Mouse (Mus musculus) 3134 (cell line): ENCODE data around the gene Sytl1.

Experiments used
- DNase-seq: peaks from one replicate; pipeline ENCODE4 v3.0.0-alpha.2; 2011; ENCODE audit warnings: low spot score; ENCODE audit not compliant: insufficient read length; ENCODE audit errors: extremely low read depth

Sytl1 gene

GRCm38 (mm10) chr4:133213661-133214060 is 49.3 kb downstream of the Sytl1 start:
- DNase-seq: peak; percentile 52

DNA sequence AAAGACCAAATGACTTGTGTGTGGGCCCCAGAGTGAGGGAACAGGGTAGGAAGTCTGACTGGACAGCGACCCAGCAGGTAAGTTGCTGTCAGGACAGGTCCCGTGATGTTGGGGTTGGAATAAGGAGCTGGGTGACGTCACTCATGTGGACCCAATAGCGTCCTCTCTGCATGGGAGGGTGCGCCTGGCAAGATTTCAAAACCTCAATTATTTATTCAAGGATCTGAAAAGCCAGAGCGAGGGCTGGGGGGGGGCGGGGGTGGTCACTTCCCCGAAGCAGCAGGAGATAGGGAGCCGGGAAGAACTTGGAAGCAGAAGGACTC is 49.7 kb downstream of the Sytl1 start:
- DNase-seq: no peak

DNA sequence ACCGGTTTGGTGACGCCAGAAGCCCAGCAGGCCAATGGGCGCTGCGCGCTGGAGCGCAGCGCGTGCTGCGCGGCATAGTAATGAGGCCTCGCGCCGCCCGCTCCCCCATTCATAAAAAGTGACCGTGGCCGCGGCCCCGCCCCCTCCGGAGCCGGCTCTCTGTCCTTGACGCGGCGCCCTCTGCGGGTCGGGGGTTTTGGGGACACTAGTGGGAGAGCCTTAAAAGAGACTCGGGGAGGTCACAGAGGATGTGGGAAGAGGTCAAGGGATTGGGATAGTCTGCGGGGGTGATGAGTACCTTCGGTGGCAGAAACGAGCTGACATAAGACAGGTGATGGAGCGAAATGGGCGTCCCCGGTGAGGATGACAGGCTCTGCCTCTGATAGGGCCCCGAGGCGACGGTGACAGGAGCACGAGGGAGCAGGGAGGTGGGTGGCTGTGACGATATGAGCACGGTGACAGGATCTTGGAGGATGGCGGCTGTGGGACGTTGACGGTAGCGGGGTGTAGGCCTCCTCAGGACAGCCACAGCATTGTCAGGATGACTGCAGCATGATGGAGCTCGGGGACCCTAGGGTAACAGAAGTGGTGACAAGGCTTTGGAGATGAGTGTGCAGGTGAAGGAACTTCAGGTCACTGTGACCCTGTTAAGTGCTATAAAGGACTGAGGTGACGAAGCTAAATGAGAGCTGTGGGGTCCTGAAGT is 50.2 kb downstream of the Sytl1 start:
- DNase-seq: peak; percentile 76

DNA sequence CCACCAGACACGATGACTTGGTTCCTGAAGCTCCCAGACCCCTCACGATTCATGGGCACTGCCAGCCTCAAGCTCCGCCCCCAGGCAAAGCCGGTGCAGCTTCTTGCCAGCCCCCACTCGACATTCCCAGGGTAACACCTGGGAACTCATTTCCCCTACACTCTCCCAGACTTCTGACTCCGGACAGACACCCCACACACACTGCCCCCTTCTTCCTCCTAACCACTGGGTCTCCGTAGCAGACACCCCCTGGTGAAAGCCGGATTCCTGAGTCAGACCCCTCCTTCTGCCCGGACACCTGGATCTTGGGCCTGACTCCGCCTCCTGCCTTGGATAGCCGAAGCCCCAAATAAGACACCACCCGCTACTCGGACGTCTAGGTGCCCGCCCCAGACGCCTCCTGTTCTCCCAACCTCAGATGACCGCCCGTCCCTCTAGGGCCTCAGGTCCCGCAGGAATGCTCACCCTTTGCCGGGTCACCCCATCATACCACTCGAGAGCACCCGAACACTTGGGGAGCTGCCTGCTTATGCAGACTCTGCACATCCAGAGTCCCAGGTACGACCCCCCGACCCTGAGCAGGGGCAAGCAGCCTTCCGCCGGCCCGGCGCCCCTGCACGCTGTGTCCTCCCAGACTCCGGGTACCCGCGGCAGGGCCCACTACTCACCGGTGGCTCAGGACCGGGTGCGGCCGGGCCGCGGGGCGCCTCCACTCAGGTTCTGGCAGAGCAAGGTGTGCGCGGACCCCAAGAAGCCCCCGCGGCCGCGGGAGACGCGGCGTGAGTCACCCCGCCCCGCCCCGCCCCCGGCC is 51.0 kb downstream of the Sytl1 start, which contains the start of the genes Cd164l2 and Gpr3:
Gene Cd164l2 (plus strand): TSS at position 381 of the 811 bp plus-strand sequence.
Gene Gpr3 (minus strand): TSS at position 786 of the 811 bp plus-strand sequence.
- DNase-seq: no peak

DNA sequence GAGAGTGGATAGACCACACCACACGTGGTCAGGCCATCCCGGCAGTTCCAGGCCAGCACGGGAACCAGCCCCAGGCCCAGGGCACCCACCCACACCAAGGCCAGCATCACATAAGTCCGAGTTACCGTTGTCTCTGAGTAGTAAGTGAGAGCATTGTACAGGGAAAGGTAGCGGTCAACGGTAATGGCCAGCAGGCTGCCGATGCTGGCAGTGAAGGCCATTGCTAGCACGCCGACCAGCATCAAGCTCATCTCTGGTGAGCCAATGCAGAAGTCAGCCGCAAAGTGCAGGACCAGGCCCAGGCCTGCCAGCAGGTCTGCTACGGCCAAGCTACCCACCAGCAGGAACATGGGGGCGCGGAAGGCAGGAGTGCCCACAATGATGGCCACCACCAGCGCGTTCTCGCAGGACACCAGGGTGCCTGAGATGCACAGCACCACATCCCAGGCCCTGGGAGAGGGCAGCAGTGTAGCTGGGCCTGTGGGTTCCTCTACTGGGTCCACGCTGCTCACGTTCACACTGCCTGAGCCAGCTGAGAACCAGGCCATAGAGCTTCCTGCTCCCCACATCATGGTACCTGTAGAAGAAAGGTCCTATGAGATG is 52.0 kb downstream of the Sytl1 start:
- no peak for DNase-seq

DNA sequence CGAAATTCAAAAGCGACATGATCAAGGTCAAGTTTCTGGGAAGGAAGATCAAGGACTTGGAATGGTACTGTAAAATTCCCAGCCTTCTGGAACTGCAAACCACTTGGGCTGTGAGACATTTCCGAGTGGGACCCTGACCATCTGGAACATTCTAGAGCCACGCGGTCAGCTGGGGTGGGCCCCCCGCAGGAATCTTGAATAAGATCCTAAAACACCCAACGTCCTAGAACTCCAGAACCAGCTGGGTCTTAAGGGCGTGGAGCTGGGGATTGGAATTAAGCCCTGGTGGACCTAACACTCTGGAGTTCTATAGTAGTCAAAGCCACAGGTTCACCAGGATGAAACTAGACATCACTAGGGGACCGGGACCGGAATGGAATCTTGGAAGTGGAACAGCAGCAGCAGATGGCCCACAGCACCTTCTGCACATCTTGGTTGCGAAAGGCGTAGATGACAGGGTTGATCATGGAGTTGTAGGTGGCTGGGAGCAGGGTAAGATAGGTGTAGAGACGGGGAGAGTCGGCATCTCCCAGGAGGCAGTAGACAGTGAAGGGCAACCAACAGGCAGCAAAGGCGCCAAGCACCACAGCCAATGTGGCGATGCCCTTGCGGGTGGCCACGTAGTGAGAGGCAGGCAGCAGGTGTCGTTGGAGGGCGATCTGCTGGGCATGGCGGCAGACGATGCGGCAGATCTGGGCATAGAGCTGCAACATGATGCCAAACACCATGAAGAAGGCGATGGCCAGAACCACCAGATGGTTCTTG is 52.7 kb downstream of the Sytl1 start:
- no peak for DNase-seq

GRCm38 (mm10) chr4:133209366-133209765 is 53.5 kb downstream of the Sytl1 start:
- peak; percentile 45 for DNase-seq

- DNase-seq: no peak
These were observed 58.5 kb downstream of the Sytl1 start for GRCm38 (mm10) chr4:133204379-133204778.

DNA sequence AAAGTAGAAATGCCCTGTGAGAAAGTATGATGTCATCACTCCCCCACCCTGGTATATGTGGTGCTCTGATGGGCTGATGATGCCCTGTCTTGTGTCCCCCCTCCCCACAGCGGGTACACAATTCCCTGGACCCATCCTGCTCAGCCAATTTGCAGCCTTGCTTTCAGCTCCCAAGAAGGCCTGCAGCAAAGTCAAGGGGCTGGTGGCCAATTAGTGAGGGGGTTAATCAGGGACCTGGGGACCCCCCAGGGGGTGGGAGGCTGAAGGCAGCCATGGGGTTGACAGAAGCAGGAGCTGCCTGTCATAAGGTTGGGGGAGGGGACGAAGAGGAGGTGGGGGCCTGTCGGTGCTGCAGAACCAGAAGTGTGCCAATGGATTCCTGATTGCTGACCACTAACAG is 59.3 kb downstream of the Sytl1 start:
- no peak for DNase-seq
